Mouse (Mus musculus) spleen, adult 18-20 months (tissue): Measurements from ENCODE around the gene Olfr1247.
"Not testable (repeated sequence)": the region's sequence is repeated elsewhere in the genome, so short reads cannot be mapped to it uniquely, and the experiment has no call there.

Experiments
- DNase-seq, 2 experiments: peaks; one replicate each; pipeline ENCODE4 v3.0.0; 2022; ENCODE audit warnings: mixed read lengths in 2 of 2

Gene Olfr1247

GRCm38 (mm10) chr2:89614030-89614429 lies at the start of gene Olfr1247:
TSS of gene Olfr1247 (minus strand) at chr2:89614130.
- DNase-seq, result no peak

GRCm38 (mm10) chr2:89661367-89661766 lies 47.4 kb upstream of the Olfr1247 start, which contains the start of gene Olfr1250:
TSS of gene Olfr1250 (minus strand) at chr2:89661467.
- DNase-seq, result no peak

- DNase-seq, result no peak
These were observed 21.0 kb upstream of the Olfr1247 start, which contains the start of gene Olfr1249 for GRCm38 (mm10) chr2:89634883-89635282. TSS of gene Olfr1249 (minus strand) at chr2:89634983.

GRCm38 (mm10) chr2:89618145-89618544 lies 4.2 kb upstream of the Olfr1247 start, which contains the start of gene Olfr1248:
TSS of gene Olfr1248 (minus strand) at chr2:89618245.
- not testable (repeated sequence) for DNase-seq

GRCm38 (mm10) chr2:89593057-89593456 lies 20.9 kb downstream of the Olfr1247 start, which contains the start of gene Olfr1246:
TSS of gene Olfr1246 (minus strand) at chr2:89593157.
- no peak for DNase-seq

GRCm38 (mm10) chr2:89578347-89578746 lies 35.6 kb downstream of the Olfr1247 start, which contains the start of gene Olfr1245:
TSS of gene Olfr1245 (minus strand) at chr2:89578447.
- DNase-seq, result no peak

GRCm38 (mm10) chr2:89562706-89563105 lies 51.2 kb downstream of the Olfr1247 start:
- not testable (repeated sequence) for DNase-seq
